Mouse (Mus musculus): ENCODE data around the gene Msmp. TPM values are rescaled to one million over a fixed set of nuclear protein-coding genes. Genes with fewer than 3 reads are reported as not detected.
"Not testable (repeated sequence)": the region's sequence is repeated elsewhere in the genome, so short reads cannot be mapped to it uniquely, and the experiment has no call there.

The Msmp gene
- polyA plus RNA-seq, 1 experiment = not detected

GRCm38 (mm10) chr4:43620146-43620778 lies 36.0 kb upstream of the Msmp start:
- H3K4me3 ChIP-seq (ENCODE audit: insufficient read depth, low read length) = no peak overlapping the region
- no peaks in the 10 kb centered on the region for H3K4me1 ChIP-seq (ENCODE audit: control insufficient read depth, insufficient read depth, low read length)
- no peak overlapping the region for H3K27ac ChIP-seq (ENCODE audit: insufficient read depth, low read depth, low read length)
- TF ChIP-seq POLR2A (IDR thresholded peaks at IDR 0.05; ENCODE audit: borderline replicate concordance, low read depth, low read length) (no peak), CTCF (IDR thresholded peaks at IDR 0.05; ENCODE audit: low read depth, low read length) (no peak)

DNA sequence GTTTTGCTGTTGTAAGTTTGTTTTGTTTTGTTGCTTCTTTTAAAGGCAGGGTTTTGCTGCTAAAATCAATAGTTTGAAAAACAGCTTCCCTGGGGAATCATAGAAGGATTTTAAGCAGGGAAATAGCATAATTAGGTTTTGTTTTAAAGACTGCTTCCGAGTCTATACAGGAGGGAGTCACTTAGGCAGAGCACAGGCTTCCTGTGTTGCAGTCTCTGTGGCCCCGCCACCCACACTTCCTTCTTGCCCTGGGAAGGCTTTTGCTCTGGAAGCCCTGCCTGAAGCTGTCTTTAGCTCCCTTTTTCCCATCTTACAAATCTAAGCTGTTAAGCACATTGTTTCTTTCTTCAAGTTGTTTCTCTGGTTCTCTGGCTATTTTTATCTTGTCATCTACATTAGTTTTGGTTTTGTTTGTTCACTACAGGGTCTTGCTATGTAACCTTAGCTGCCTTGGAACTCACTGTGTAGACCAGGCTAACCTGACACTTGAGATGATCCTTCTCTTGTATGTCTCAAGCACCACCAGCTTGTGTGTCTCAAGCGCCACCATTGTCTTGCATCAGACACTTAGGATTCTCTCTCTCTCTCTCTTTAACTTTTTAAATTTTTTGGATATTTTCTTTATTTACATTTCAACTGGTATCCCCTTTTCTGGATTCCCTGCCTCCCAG lies 28.9 kb upstream of the Msmp start:
- no peak for TF ChIP-seq POLR2A (IDR thresholded peaks at IDR 0.05; ENCODE audit: borderline replicate concordance, low read depth, low read length)
- no peak for TF ChIP-seq CTCF (IDR thresholded peaks at IDR 0.05; ENCODE audit: low read depth, low read length)
- Histone ChIP-seq H3K27ac (ENCODE audit: insufficient read depth, low read depth, low read length) (no peak overlapping the region), H3K4me3 (ENCODE audit: insufficient read depth, low read length) (no peak overlapping the region), H3K4me1 (ENCODE audit: control insufficient read depth, insufficient read depth, low read length) (peaks cover 4% of the 10 kb centered on the region)

DNA sequence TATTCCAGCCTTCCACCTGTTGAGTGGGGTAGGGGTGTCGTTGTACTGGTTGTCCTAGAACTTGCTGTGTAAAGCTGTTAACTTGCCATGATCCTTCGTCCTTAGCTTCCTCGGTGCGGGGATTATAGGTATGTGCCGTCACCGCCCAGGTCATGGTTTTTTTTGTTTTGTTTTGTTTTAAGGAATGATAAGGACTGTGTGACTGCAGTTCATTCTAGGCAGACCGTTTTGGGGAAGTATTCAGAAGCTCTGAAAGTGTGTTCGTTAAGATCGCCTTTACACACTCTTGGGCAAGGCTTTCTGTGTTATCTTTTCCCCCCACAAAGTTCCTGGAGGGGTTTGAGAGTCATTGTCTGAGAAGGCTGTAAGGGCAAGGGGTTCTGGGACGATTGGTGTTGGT lies 28.2 kb upstream of the Msmp start:
- TF ChIP-seq CTCF (IDR thresholded peaks at IDR 0.05; ENCODE audit: low read depth, low read length) (no peak), POLR2A (IDR thresholded peaks at IDR 0.05; ENCODE audit: borderline replicate concordance, low read depth, low read length) (no peak)
- Histone ChIP-seq H3K27ac (ENCODE audit: insufficient read depth, low read depth, low read length) (no peak overlapping the region), H3K4me3 (ENCODE audit: insufficient read depth, low read length) (no peak overlapping the region), H3K4me1 (ENCODE audit: control insufficient read depth, insufficient read depth, low read length) (peaks cover 4% of the 10 kb centered on the region)

GRCm38 (mm10) chr4:43604751-43605685 lies 20.7 kb upstream of the Msmp start:
- Histone ChIP-seq H3K4me1 (ENCODE audit: control insufficient read depth, insufficient read depth, low read length) (peaks cover 3% of the 10 kb centered on the region; the same call in 1 of the 2 replicates), H3K27ac (ENCODE audit: insufficient read depth, low read depth, low read length) (no peak overlapping the region), H3K4me3 (ENCODE audit: insufficient read depth, low read length) (no peak overlapping the region)
- no peak for TF ChIP-seq CTCF (IDR thresholded peaks at IDR 0.05; ENCODE audit: low read depth, low read length)
- TF ChIP-seq POLR2A (IDR thresholded peaks at IDR 0.05; ENCODE audit: borderline replicate concordance, low read depth, low read length) = no peak

- H3K4me3 ChIP-seq (ENCODE audit: insufficient read depth, low read length) = no peak overlapping the region
- H3K27ac ChIP-seq (ENCODE audit: insufficient read depth, low read depth, low read length) = no peak overlapping the region
- no peak for TF ChIP-seq POLR2A (IDR thresholded peaks at IDR 0.05; ENCODE audit: borderline replicate concordance, low read depth, low read length)
- no peak for TF ChIP-seq CTCF (IDR thresholded peaks at IDR 0.05; ENCODE audit: low read depth, low read length)
- H3K4me1 ChIP-seq (ENCODE audit: control insufficient read depth, insufficient read depth, low read length) = peaks cover 3% of the 10 kb centered on the region; the same call in 1 of the 2 replicates
Observed at GRCm38 (mm10) chr4:43604099-43604498, 19.8 kb upstream of the Msmp start.

DNA sequence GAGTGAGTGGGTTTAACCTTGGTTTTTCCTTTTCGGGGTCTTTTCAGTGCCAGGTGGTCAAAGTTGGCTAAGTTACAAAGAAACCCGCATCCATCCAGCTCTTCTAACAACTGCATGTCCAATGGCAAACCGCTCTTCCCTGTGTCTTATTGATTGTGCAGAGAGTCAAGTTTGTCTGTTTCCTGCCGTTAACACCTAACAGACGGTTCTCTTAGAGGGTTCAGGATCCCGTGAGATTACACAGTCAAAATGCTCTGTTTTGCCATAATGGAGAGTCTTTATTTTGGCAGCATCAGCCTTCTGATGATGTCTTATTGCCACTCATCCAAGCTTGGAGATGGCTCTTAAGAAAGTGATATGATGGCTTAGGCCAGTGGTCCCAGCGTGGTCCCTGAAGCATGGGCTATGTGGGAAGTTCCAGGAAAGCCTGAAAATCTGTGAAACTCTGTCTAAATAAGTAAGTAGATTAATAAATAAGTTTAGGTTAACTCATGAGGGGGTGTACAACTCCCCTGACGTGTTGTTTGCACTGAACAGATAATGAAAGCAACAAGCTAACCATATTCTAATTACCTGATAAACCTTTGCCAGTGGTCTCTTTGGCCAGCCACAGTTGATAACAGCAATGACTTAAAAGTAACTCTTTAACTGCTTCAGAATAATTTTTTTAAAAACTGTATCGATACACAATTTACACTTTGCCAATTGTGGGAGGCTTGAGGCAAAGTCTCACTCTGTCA lies 16.1 kb upstream of the Msmp start:
- peaks cover 3% of the 10 kb centered on the region; the same call in 1 of the 2 replicates for H3K4me1 ChIP-seq (ENCODE audit: control insufficient read depth, insufficient read depth, low read length)
- H3K4me3 ChIP-seq (ENCODE audit: insufficient read depth, low read length) = no peak overlapping the region
- TF ChIP-seq POLR2A (IDR thresholded peaks at IDR 0.05; ENCODE audit: borderline replicate concordance, low read depth, low read length) = no peak
- no peak for TF ChIP-seq CTCF (IDR thresholded peaks at IDR 0.05; ENCODE audit: low read depth, low read length)
- no peak overlapping the region for H3K27ac ChIP-seq (ENCODE audit: insufficient read depth, low read depth, low read length)

GRCm38 (mm10) chr4:43598650-43599380 lies 14.5 kb upstream of the Msmp start:
- Histone ChIP-seq H3K27ac (ENCODE audit: insufficient read depth, low read depth, low read length) (no peak overlapping the region), H3K4me1 (ENCODE audit: control insufficient read depth, insufficient read depth, low read length) (no peaks in the 10 kb centered on the region), H3K4me3 (ENCODE audit: insufficient read depth, low read length) (no peak overlapping the region)
- TF ChIP-seq POLR2A (IDR thresholded peaks at IDR 0.05; ENCODE audit: borderline replicate concordance, low read depth, low read length) (no peak), CTCF (IDR thresholded peaks at IDR 0.05; ENCODE audit: low read depth, low read length) (no peak)

GRCm38 (mm10) chr4:43598200-43598599 lies 13.9 kb upstream of the Msmp start:
- H3K4me3 ChIP-seq (ENCODE audit: insufficient read depth, low read length) = no peak overlapping the region
- no peaks in the 10 kb centered on the region for H3K4me1 ChIP-seq (ENCODE audit: control insufficient read depth, insufficient read depth, low read length)
- TF ChIP-seq POLR2A (IDR thresholded peaks at IDR 0.05; ENCODE audit: borderline replicate concordance, low read depth, low read length) = no peak
- TF ChIP-seq CTCF (IDR thresholded peaks at IDR 0.05; ENCODE audit: low read depth, low read length) = no peak
- H3K27ac ChIP-seq (ENCODE audit: insufficient read depth, low read depth, low read length) = no peak overlapping the region

GRCm38 (mm10) chr4:43596597-43596996 lies 12.3 kb upstream of the Msmp start:
- H3K4me1 ChIP-seq (ENCODE audit: control insufficient read depth, insufficient read depth, low read length); H3K27ac ChIP-seq (ENCODE audit: insufficient read depth, low read depth, low read length): not testable (repeated sequence)

More at GRCm38 (mm10) chr4:43596597-43596996, 12.3 kb upstream of the Msmp start:
- not testable (repeated sequence) for H3K4me3 ChIP-seq (ENCODE audit: insufficient read depth, low read length)
